Mouse (Mus musculus) left cerebral cortex, postnatal 25 days (tissue): ENCODE measurements around the gene Myo16. TPM values are rescaled to one million over a fixed set of nuclear protein-coding genes. Genes with fewer than 3 reads are reported as not detected.

Experiments
- DNase-seq, 2 experiments: peaks; one replicate each; pipeline ENCODE4 v3.0.0; 2022; ENCODE audit warnings: low spot score in 2 of 2, mixed read lengths in 1 of 2
- intact Hi-C: fragments of 180-260 bp; cut with DNase I; formaldehyde crosslinking; loops from one replicate; pipeline ENCODE4 v1.15.1; 2025
- total RNA-seq, 2 experiments: library from RNA; stranded (reverse); gene quantifications; 2 replicates each; pipeline ENCODE4 v1.2.3; 2021

Gene Myo16
- total RNA-seq, 2 experiments from 2014 or later = 30.6 to 42.4 TPM

GRCm38 (mm10) chr8:10391096-10391683, 237.5 kb downstream of the Myo16 start:
- intact Hi-C loops = no loop called here
- no peak for DNase-seq

- intact Hi-C loops = no loop called here
- DNase-seq = no peak
Measured at GRCm38 (mm10) chr8:10391913-10392312, 238.2 kb downstream of the Myo16 start.

- intact Hi-C loops = no loop called here
- no peak for DNase-seq
Measured at GRCm38 (mm10) chr8:10394506-10394905, 240.8 kb downstream of the Myo16 start.

GRCm38 (mm10) chr8:10395146-10395545, 241.4 kb downstream of the Myo16 start:
- DNase-seq = no peak
- intact Hi-C loops = no loop called here

GRCm38 (mm10) chr8:10402606-10403005, 248.9 kb downstream of the Myo16 start:
- intact Hi-C loops = loop anchor here (1.0 to 10.0 kb wide), 4 partner anchors 170 to 425 kb away; partner anchors contain the start of genes Abhd13 and Lig4
- DNase-seq = peak; percentile 56 to 76

GRCm38 (mm10) chr8:10405469-10405868, 251.8 kb downstream of the Myo16 start:
- intact Hi-C loops = loop anchor here (10.0 kb wide), 1 partner anchor 241 kb away; no protein-coding TSS in a partner anchor
- peak; percentile 35 to 60 for DNase-seq

GRCm38 (mm10) chr8:10409043-10409442, 255.3 kb downstream of the Myo16 start:
- no peak for DNase-seq
- intact Hi-C loops = loop anchor here (10.0 kb wide), 1 partner anchor 244 kb away; no protein-coding TSS in a partner anchor

- intact Hi-C loops = no loop called here
- no peak for DNase-seq
Measured at GRCm38 (mm10) chr8:10411511-10411910, 257.8 kb downstream of the Myo16 start.

- no peak for DNase-seq
- intact Hi-C loops = no loop called here
Measured at GRCm38 (mm10) chr8:10413881-10414280, 260.2 kb downstream of the Myo16 start.

- intact Hi-C loops = loop anchor here (5.0 kb wide), 1 partner anchor 773 kb away; no protein-coding TSS in a partner anchor
- DNase-seq = peak; percentile 75 to 79
Measured at GRCm38 (mm10) chr8:10414684-10415212, 261.0 kb downstream of the Myo16 start.

GRCm38 (mm10) chr8:10415288-10415687, 261.6 kb downstream of the Myo16 start:
- intact Hi-C loops = loop anchor here (5.0 kb wide), 1 partner anchor 772 kb away; no protein-coding TSS in a partner anchor
- no peak for DNase-seq

- DNase-seq = no peak
- intact Hi-C loops = loop anchor here (5.0 kb wide), 1 partner anchor 771 kb away; no protein-coding TSS in a partner anchor
Measured at GRCm38 (mm10) chr8:10415885-10416284, 262.2 kb downstream of the Myo16 start.

GRCm38 (mm10) chr8:10416806-10417205, 263.1 kb downstream of the Myo16 start:
- no peak for DNase-seq
- intact Hi-C loops = loop anchor here (5.0 kb wide), 1 partner anchor 770 kb away; no protein-coding TSS in a partner anchor

GRCm38 (mm10) chr8:10417281-10417680, 263.6 kb downstream of the Myo16 start:
- intact Hi-C loops = loop anchor here (5.0 kb wide), 1 partner anchor 770 kb away; no protein-coding TSS in a partner anchor
- DNase-seq = no peak

GRCm38 (mm10) chr8:10418013-10418412, 264.3 kb downstream of the Myo16 start:
- intact Hi-C loops = loop anchor here (5.0 kb wide), 1 partner anchor 769 kb away; no protein-coding TSS in a partner anchor

GRCm38 (mm10) chr8:10418971-10419370, 265.3 kb downstream of the Myo16 start:
- DNase-seq = no peak
- intact Hi-C loops = loop anchor here (5.0 kb wide), 1 partner anchor 768 kb away; no protein-coding TSS in a partner anchor

More at GRCm38 (mm10) chr8:10418013-10418412, 264.3 kb downstream of the Myo16 start:
- no peak for DNase-seq

GRCm38 (mm10) chr8:10419726-10420125, 266.0 kb downstream of the Myo16 start:
- intact Hi-C loops = loop anchor here (5.0 kb wide), 1 partner anchor 768 kb away; no protein-coding TSS in a partner anchor

GRCm38 (mm10) chr8:10420551-10420950, 266.8 kb downstream of the Myo16 start:
- intact Hi-C loops = no loop called here
- no peak for DNase-seq

More at GRCm38 (mm10) chr8:10419726-10420125, 266.0 kb downstream of the Myo16 start:
- DNase-seq = no peak

GRCm38 (mm10) chr8:10421516-10422090, 267.9 kb downstream of the Myo16 start:
- no peak for DNase-seq
- intact Hi-C loops = no loop called here

- intact Hi-C loops = loop anchor here (5.0 kb wide), 1 partner anchor 572 kb away; the partner anchor contains the start of gene Irs2
- no peak for DNase-seq
Measured at GRCm38 (mm10) chr8:10435492-10435891, 281.8 kb downstream of the Myo16 start.
